Mouse (Mus musculus) stomach, postnatal 0 days (tissue): ENCODE measurements at regions not wholly inside any gene's neighbourhood (a gene's known extent, or its start where the extent isn't known, plus 50 kb on each side); places are given as distances from the start of the nearest gene placed in this dataset.

Experiments
- ATAC-seq: fragments of 200-750 bp; cut with Nextera tagmentation; 2 replicates; pipeline ENCODE4 v1.8.0; 2017; ENCODE audit not compliant: low FRiP score, low TSS enrichment
- DNase-seq: peaks from one replicate; pipeline ENCODE4 v3.0.0-alpha.2; 2016; ENCODE audit warnings: low spot score
- H3K27ac ChIP-seq: fragments of 300-500 bp; sonication (generic); replicated peaks from 2 replicates; pipeline ENCODE4 v1.5.1; 2014; ENCODE audit warnings: mild to moderate bottlenecking, control low read depth
- H3K27me3 ChIP-seq: fragments of 300-500 bp; sonication (generic); 2 replicates; pipeline ENCODE4 v1.6.1; 2014; ENCODE audit warnings: low read length; ENCODE audit not compliant: control insufficient read depth, insufficient read depth
- H3K36me3 ChIP-seq: fragments of 300-500 bp; sonication (generic); 2 replicates; pipeline ENCODE4 v1.6.1; 2014; ENCODE audit warnings: low read length, mixed read lengths; ENCODE audit not compliant: control insufficient read depth, insufficient read depth
- H3K4me1 ChIP-seq: fragments of 300-500 bp; sonication (generic); replicated peaks from 2 replicates; pipeline ENCODE4 v1.6.1; 2014; ENCODE audit warnings: antibody characterized with exemption; ENCODE audit not compliant: control insufficient read depth, insufficient read depth
- H3K4me2 ChIP-seq: fragments of 300-500 bp; sonication (generic); replicated peaks from 2 replicates; pipeline ENCODE4 v1.6.1; 2014; ENCODE audit warnings: low read depth, mild to moderate bottlenecking, control low read depth, moderate library complexity
- H3K4me3 ChIP-seq: fragments of 300-500 bp; sonication (generic); 2 replicates; pipeline ENCODE4 v1.5.1; 2014; ENCODE audit warnings: low read depth, low read length, control low read depth
- H3K9ac ChIP-seq: fragments of 300-500 bp; sonication (generic); 2 replicates; pipeline ENCODE4 v1.6.1; 2014; ENCODE audit warnings: mild to moderate bottlenecking, low read length, control low read depth, mixed read lengths
- H3K9me3 ChIP-seq: fragments of 300-500 bp; sonication (generic); 2 replicates; pipeline ENCODE4 v1.6.1; 2016; ENCODE audit warnings: low read length; ENCODE audit not compliant: control insufficient read depth
- CTCF ChIP-seq: IDR thresholded peaks from 2 replicates; pipeline ENCODE4 v1.5.1; 2016; ENCODE audit warnings: antibody characterized with exemption, low read depth, mild to moderate bottlenecking, moderate library complexity
- EP300 ChIP-seq: optimal IDR thresholded peaks from 2 replicates; pipeline ENCODE3; 2016; ENCODE audit warnings: antibody characterized with exemption
- WGBS: fragments of 180-500 bp; shearing (Covaris S2); extraction: QIAGEN DNeasy Blood & Tissue Kit; methylation state at CpG from one replicate; pipeline ENCODE4 v1.1.7; 2014; 5-methylcytosine and 5-hydroxymethylcytosine counted together

GRCm38 (mm10) chr10:53437724-53438123 lies 58.0 kb upstream of the Cep85l start:
- H3K4me2 ChIP-seq: no peak overlapping the region
- H3K4me1 ChIP-seq: no peaks in the 10 kb centered on the region
- H3K9ac ChIP-seq: no peak overlapping the region
- no peaks in the 10 kb centered on the region for H3K36me3 ChIP-seq
- WGBS: 77% methylated on average over 4 of the region's 4 CpGs
- TF ChIP-seq CTCF (no peak), EP300 (no peak)
- ATAC-seq (no peak), DNase-seq (no peak)
- no peak overlapping the region for H3K4me3 ChIP-seq
- H3K27ac ChIP-seq: no peak overlapping the region
- no peaks in the 10 kb centered on the region for H3K27me3 ChIP-seq
- no peaks in the 10 kb centered on the region for H3K9me3 ChIP-seq

- H3K36me3 ChIP-seq: no peaks in the 10 kb centered on the region
- DNase-seq: no peak
- no peaks in the 10 kb centered on the region for H3K4me1 ChIP-seq
- no peaks in the 10 kb centered on the region for H3K27me3 ChIP-seq
- no peak overlapping the region for H3K4me2 ChIP-seq
- ATAC-seq: 0 out of 2 replicates have a peak, but pooled peaks have one; percentile 33
- TF ChIP-seq EP300 (no peak), CTCF (no peak)
- H3K4me3 ChIP-seq: no peak overlapping the region
- no peak overlapping the region; the same call in 1 of the 2 replicates for H3K27ac ChIP-seq
- H3K9ac ChIP-seq: no peak overlapping the region
- whole genome bisulfite sequencing: 63% methylated on average over 8 of the region's 8 CpGs
- no peaks in the 10 kb centered on the region for H3K9me3 ChIP-seq
Measured at GRCm38 (mm10) chr10:53436023-53436475, 56.3 kb upstream of the Cep85l start.

DNA sequence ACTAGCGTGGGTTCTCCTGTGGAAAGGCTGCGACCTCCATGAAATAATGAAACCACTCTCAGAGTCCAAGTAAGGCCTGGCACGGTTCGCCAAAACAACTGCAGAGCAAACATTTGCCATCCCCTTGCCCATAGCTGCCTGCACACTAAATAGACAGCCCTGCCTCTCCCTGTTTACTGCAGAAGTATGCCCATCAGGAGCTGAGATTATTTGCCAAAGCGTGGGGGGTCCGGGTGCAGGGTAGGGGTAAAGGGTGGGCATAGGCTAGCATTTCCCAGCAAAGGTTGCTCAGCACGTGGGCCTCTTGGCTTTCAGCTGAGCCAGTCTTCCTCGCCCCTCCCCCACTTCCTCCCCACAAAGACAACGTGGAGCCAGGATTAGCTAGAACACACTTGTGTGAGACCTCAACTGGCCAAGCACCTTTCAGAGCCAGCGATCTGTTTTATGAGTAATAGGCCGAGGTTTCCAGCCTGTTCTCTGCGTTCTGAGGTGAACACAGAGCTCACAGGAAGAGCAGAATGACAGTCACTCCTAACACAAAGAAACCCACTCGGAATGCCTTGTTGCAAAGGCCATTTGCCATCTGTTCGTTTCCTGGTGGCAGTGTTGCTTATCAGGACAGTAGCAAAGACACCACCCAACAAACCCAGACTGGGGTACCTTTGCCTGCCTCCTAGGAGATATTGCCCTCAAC lies 55.6 kb upstream of the Cep85l start:
- no peak overlapping the region for H3K9ac ChIP-seq
- peak overlapping the region; percentile 79 for H3K27ac ChIP-seq
- WGBS: 34% methylated on average over 14 of the region's 14 CpGs
- H3K4me1 ChIP-seq: no peaks in the 10 kb centered on the region
- peak; percentile 49 for DNase-seq
- no peaks in the 10 kb centered on the region for H3K9me3 ChIP-seq
- no peaks in the 10 kb centered on the region for H3K36me3 ChIP-seq
- H3K4me3 ChIP-seq: no peak overlapping the region
- H3K4me2 ChIP-seq: peak overlapping the region; percentile 17; the same call in 1 of the 2 replicates
- H3K27me3 ChIP-seq: no peaks in the 10 kb centered on the region
- peak; percentile 75 for ATAC-seq
- TF ChIP-seq CTCF (no peak), EP300 (no peak)

GRCm38 (mm10) chr10:53434376-53435171 lies 54.8 kb upstream of the Cep85l start:
- Histone ChIP-seq H3K9me3 (no peaks in the 10 kb centered on the region), H3K4me2 (peak overlapping the region; percentile 17; the same call in 1 of the 2 replicates), H3K9ac (no peak overlapping the region), H3K27me3 (no peaks in the 10 kb centered on the region), H3K36me3 (no peaks in the 10 kb centered on the region), H3K27ac (peak overlapping the region; percentile 79), H3K4me1 (no peaks in the 10 kb centered on the region), H3K4me3 (no peak overlapping the region)
- no peak for DNase-seq
- peak; percentile 70; the same call in 1 of the 2 replicates for ATAC-seq
- TF ChIP-seq EP300: no peak
- TF ChIP-seq CTCF: no peak
- WGBS: 33% methylated on average over 13 of the region's 13 CpGs

- no peak overlapping the region for H3K9ac ChIP-seq
- no peak overlapping the region for H3K4me3 ChIP-seq
- DNase-seq: no peak
- TF ChIP-seq CTCF: no peak
- WGBS: 80% methylated on average over 2 of the region's 2 CpGs
- H3K27me3 ChIP-seq: no peaks in the 10 kb centered on the region
- H3K9me3 ChIP-seq: no peaks in the 10 kb centered on the region
- H3K27ac ChIP-seq: no peak overlapping the region
- no peaks in the 10 kb centered on the region for H3K36me3 ChIP-seq
- no peak overlapping the region for H3K4me2 ChIP-seq
- no peaks in the 10 kb centered on the region for H3K4me1 ChIP-seq
- no peak for ATAC-seq
Measured at GRCm38 (mm10) chr10:53432794-53433193, 53.0 kb upstream of the Cep85l start.
